Mouse (Mus musculus): ENCODE measurements at regions not wholly inside any gene's neighbourhood (a gene's known extent, or its start where the extent isn't known, plus 50 kb on each side); places are given as distances from the start of the nearest gene placed in this dataset.

DNA sequence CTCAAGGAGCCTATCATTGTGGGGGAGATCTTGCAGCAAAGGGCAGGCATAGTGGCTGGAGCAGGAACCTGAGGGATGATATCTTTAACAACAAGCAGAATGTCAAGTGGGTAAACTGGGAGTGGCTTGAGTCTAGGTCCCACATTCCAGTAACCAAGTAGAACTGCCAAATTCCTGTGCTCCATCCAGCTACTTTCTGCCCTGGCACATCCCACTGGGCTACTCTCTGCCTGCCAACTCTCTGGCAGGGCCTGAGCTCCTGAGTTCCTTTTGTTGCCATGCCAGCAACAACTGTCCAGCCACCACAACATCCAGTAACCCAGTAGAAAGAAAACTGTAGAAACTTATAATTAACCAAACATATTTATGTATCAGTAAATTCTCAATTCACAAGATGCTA lies 1088.8 kb upstream of the Tenm4 start:
- DNase-seq (ENCODE audit: low spot score in 2 of 2) = no peak

DNA sequence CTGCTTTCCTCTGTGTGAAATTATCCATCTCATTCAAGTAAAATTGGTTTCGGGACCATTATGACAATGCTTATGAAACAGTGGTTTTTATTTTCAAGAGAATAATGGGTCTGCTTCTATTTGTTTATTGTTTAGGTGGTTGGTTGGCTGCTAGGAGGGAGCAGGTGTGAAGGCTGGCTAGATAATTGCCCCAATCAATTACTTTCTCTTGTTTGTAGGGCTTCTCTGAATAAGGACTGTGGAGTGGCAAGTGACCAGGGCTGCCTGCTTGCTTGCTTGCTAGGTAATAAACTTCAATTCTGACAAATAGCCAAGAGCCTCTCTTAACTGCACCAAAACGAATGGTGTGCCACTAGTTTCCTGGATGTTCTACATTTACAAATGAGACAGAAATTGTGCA lies 1086.7 kb upstream of the Tenm4 start:
- no peak for DNase-seq (ENCODE audit: low spot score in 2 of 2)

DNA sequence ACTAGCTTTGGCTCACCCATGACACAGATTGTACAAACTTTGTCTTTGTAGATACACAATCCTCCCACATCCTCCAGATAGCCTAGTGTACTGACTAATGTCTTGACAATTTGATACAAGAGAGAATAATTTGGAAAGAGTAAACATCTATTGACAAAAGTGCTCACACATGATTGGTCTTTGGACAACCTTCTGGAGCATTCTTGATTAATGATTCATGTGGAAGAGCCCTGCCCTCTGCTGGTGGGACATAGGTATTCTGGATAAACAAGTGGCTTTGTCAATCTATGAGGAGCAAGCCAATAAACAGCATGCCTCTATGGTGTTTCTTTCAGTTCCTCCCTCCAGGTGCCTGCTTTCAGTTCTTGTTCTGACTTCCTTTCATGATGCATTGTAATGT lies 1079.7 kb upstream of the Tenm4 start:
- peak; percentile 36 to 50 for DNase-seq (ENCODE audit: low spot score in 2 of 2)

DNA sequence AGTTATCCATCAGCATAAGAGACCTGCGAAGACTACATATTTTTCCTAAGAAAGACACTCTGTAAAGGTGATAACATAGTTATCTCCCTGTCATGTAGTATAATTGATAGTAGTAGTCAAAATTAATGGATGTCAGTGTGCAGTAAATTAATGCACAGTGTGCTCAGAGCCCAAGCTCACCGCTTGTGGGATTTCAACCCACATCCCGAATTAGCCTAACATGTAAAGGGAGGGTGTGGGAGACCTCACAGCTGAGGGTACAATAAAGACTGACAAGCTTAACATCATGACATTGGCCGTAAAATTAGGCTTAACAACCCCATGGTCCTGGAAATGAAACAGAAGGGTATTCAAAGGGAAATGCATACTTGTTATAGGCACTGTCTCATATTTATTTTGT lies 1042.0 kb upstream of the Tenm4 start:
- DNase-seq (ENCODE audit: low spot score in 2 of 2) = no peak

DNA sequence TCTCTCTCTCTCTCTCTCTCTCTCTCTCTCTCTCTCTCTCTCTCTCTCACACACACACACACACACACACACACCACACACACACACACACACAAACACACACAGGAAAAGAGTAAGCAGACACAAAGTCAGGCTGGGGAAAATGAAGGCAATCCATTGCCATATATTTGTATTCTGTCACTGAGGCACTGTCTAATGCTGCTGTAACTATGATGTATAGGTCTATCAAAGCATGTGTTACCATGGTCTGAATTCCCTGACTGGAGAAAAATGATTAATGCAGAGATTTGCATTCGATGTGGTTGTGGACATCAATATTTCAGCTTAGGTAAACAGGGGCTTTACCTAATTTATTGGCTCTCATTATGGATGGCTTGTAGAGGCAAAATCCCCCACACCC lies 1038.0 kb upstream of the Tenm4 start:
- no peak for DNase-seq (ENCODE audit: low spot score in 2 of 2)

DNA sequence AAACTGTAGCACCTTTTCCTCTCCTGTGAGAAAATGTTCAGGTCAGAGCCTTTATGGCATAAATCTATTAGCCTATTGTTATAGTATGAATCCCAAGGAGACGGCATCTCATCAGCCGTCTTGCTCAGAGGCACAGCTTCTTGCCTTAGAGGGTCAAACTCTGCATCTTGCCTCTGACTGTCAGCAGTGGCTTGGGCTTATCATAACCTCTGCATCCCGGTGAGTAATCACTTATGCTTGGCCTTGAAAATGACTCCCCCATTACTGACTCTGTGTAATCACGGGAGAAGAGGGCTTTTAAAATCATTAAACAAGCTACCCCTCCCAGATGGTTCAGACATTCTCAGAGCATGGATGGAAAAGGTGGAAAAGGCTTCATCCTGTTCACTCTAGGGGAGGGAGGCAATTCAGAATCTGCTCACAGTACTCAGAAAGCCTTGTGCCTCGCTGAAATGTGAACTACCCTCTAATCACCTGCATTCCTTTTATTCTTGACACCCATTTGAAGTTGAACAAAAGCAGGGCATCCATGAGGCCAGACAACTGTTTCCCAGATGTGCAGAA lies 1036.9 kb upstream of the Tenm4 start:
- no peak for DNase-seq (ENCODE audit: low spot score in 2 of 2)

DNA sequence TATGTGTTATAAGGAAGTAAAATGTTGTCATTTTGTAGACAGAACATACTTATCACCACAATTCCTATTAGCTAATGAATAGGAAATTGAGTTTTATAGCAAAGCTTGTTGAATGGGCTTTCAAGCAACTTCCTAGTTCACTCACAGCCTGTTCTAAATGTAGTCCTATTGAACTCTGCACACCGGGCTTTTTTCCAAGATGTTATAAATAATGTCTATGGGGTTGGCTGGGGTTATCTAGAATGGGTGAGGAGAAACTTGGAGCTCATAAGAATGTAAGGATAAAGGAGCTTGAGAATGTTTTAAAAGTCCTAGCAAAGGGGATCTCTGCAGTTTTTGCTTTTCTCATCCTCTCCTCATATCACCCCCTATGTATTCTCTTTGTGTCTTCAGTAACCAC lies 1029.3 kb upstream of the Tenm4 start:
- DNase-seq (ENCODE audit: low spot score in 2 of 2) = no peak

DNA sequence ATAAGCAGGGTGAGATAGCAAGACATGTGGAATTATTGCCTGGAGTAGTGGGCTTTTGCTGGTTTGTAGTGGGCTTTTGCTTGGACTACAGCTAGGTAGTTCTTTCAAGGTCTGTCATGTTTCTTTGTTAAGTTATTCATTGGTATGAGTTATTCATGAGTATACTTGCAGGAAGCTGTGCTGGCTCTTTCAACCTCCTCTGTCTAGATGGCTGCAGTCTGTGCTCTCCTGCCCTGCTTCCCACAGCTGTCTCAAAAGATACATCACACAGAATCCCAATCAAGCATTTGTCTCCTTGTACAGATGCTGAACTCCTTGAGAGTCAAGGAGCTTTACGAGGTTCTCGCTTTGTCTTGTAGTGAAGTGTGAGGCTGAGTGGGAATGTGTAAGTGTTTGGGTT lies 1028.0 kb upstream of the Tenm4 start:
- DNase-seq (ENCODE audit: low spot score in 2 of 2) = no peak

Measured in adrenal gland, adult 18-20 months (tissue).